Mouse (Mus musculus) liver, adult 2 months (tissue): ENCODE data around the gene Olfr691.

Experiments used
- CTCF ChIP-seq: fragments of 200-500 bp; IDR thresholded peaks from 2 replicates; pipeline ENCODE4 v1.5.1; 2011; ENCODE audit warnings: low read depth, low read length, control low read depth
- POLR2A ChIP-seq: fragments of 200-500 bp; IDR thresholded peaks from 2 replicates; pipeline ENCODE4 v1.6.1; 2011; ENCODE audit warnings: low read length, control low read depth; ENCODE audit not compliant: insufficient read depth; ENCODE audit errors: extremely low read depth

- TF ChIP-seq POLR2A (no peak), CTCF (no peak)
Observed at GRCm38 (mm10) chr7:105290051-105290450, 52.0 kb downstream of the Olfr691 start.
